Mouse (Mus musculus): ENCODE measurements at regions not wholly inside any gene's neighbourhood (a gene's known extent, or its start where the extent isn't known, plus 50 kb on each side); places are given as distances from the start of the nearest gene placed in this dataset.

DNA sequence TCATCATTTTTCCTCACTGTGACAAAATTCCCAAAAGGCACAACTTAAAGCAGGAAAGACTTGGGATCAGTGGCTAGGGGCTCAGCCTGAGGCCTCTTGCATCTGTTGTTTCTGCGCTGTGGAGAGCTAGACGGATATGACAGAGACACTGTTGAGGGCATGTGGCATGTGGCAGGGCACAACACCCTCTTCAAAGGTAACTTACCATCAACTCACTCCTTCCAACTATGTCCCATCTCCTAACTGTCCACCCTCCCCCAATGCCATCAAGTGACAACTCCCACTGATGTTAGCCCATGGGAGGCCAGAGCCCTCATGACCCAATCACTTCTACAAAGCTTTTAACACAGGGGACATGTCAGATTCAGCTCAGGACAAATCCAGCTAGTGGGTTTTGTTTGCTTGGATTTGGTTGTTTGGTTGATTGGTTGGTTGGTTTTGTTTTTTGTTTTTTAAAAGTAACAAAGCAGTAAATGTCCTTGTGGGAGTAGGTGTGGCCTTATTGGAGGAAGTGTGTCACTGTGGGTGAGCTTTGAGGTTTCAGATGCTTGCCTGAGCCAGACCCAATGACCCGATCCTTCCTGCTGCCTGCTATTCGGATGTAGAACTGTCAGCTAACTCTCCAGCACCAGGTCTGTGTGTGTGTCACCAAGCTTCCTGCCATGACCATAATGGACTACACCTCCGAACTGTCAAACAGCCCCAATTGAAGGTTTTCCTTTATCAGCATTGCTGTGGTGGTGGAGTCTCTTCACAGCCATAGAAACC lies 53.2 kb upstream of the Lef1 start:
- DNase-seq = no peak

GRCm38 (mm10) chr3:131054241-131054972 lies 55.9 kb upstream of the Lef1 start:
- DNase-seq = no peak

GRCm38 (mm10) chr3:131047716-131048115 lies 62.6 kb upstream of the Lef1 start:
- DNase-seq = no peak

GRCm38 (mm10) chr3:131046412-131046811 lies 63.9 kb upstream of the Lef1 start:
- peak; percentile 33 to 48 for DNase-seq

DNA sequence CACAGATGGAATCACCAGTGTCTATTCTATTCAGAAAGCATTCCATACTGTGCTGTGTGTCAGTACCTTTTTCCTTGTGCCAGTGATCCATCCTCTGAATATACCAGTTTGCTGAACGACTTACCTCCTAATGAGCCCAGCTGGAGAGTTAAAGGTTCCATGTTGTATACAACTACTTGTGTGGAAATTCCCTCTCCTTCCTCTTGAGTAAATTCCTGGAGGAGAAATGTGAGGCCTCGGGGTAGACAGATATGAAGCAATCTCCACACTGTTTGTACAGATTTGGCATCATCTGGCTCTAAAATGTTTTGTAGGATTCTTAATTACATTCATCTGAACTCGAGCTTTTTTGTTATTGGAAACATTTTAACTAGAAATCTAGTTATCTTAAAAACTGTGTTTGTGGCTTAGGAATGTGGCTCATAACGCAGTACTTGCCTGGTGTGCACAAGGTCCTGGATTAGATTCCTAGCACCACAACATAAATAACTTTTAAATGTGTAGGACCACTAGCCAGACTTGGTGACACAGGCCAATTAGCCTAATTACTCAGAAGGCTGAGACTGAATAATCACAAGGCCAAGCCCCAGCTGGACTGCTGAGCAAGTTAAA lies 70.0 kb upstream of the Lef1 start:
- DNase-seq = no peak

DNA sequence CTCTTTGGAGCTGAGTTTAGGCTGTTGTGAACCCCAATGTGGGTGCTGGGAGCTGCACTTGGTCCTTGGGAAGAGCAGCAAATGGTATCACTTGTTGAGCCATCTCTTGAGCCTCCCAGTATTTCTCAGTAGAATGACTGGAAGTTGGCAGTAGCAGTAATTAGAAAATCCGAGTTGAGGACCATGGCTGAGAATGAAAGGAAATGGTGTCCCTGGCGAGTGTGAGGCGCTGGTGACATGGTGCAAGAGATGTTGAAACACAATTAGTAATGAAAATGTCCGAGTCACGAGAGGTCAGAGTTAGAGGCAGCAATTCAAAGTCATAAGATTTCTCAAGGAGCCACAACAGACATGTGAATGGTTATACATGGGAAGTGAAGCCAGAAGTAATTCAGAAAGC lies 73.2 kb upstream of the Lef1 start:
- DNase-seq = no peak

GRCm38 (mm10) chr3:131034774-131035173 lies 75.5 kb upstream of the Lef1 start:
- no peak for DNase-seq

DNA sequence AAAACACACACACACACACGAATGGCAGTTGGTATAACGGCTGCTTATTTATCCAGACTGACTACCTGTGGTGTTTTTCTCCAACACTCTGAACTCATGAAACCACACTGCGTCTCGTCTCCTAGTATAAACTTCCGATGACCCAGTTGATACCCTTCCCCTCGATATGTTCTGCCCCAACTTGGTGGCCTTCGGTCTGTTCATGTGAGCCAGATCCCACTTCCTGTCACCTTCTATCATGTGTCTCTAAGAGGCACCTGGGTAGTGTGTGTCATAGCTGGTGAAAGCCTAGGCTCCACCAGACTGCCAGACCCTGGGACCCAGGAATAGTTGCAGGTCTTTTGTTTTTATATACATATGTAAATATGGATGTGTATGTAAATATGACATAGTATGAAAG lies 83.9 kb upstream of the Lef1 start:
- DNase-seq = no peak

GRCm38 (mm10) chr3:131019163-131019956 lies 90.9 kb upstream of the Lef1 start:
- DNase-seq = peak; percentile 70 to 81

DNA sequence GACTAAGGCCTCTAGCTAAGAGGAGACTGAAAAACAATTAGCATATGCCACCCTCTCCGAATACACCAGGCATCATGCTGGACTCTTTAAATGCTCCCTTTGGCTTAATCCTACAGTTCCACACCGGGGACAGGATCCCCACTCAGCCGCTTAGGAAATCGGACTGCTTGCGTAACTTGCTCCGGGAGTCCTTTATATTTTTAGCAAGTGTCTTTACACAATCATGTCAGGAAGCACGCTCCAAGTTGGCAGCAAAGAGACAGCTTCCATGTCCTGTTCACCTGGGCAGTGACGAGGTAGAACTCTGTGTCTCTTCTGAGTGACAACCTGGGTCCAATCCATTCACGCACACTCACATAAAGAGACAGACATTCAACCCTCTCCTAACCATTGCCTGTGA lies 92.4 kb upstream of the Lef1 start:
- DNase-seq = no peak

DNA sequence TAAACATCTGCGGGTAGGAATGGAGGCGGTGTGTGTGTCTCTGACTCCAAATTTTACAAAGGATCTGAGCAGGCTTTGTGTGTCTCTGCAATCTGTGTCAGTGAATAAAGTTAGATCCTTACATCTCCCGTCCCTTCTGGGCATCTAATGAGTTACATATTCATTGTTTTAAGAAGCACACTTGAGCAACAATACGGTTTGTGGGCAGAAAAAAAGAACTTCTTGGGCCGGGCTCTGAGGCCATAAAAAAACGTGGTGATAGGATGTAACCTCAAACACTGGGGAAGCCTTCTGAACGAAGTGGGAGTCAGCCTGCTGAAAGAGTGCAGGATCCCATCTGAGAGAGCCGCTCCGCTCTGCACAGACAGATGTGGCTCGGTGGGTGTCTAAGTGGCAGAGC lies 94.2 kb upstream of the Lef1 start:
- DNase-seq = no peak

- DNase-seq = no peak
These were observed 96.1 kb upstream of the Lef1 start for GRCm38 (mm10) chr3:131014092-131014716.

GRCm38 (mm10) chr3:131000701-131001100 lies 109.6 kb upstream of the Lef1 start:
- DNase-seq = no peak

GRCm38 (mm10) chr3:131000252-131000651 lies 110.0 kb upstream of the Lef1 start:
- DNase-seq = no peak

DNA sequence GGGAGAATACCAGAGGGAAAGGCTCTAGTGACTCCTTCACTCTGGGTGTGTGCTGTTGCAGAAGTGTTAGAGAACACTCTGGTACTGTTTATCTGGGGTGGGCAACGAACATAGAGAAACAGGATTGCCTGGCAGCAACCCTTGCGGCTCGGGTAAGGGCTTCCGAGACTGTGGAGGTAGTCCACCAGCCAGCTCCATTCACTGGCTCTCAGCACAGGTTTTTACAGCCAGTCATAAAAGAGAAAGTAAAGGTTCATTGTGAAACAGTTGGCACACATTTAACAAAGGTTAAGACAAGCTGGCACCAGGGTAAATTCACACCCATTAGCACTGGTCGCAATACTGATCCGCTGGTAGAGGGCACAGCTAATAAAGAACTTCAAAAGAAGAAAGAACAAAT lies 110.5 kb upstream of the Lef1 start:
- no peak for DNase-seq

- no peak for DNase-seq
These were observed 111.8 kb upstream of the Lef1 start for GRCm38 (mm10) chr3:130998433-130998832.

- DNase-seq = no peak
These were observed 113.5 kb upstream of the Lef1 start for GRCm38 (mm10) chr3:130996786-130997185.

- no peak for DNase-seq
These were observed 118.3 kb upstream of the Lef1 start for GRCm38 (mm10) chr3:130991971-130992370.

DNA sequence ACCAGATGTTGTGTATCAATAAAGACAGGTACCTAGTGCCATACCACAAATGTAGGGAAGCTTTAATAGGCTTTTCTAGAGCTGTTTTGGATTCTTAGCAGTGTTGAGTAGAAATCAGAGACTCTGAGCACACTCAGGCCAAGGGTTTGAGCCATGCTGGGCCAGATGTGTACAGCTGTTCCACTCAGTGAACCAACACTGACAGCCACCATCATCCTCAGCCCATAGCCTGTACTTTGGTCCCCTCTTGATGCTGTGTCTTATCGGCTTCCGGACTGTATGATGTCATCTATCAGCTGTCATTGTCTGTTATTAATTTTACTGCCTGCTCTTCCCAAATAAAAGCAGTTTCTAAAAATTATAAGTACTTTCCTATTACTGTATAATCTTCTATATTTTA lies 123.6 kb upstream of the Lef1 start:
- no peak for DNase-seq

- no peak for DNase-seq
These were observed 124.2 kb upstream of the Lef1 start for GRCm38 (mm10) chr3:130986101-130986500.

- DNase-seq = no peak
These were observed 128.7 kb upstream of the Lef1 start for GRCm38 (mm10) chr3:130981566-130981965.

DNA sequence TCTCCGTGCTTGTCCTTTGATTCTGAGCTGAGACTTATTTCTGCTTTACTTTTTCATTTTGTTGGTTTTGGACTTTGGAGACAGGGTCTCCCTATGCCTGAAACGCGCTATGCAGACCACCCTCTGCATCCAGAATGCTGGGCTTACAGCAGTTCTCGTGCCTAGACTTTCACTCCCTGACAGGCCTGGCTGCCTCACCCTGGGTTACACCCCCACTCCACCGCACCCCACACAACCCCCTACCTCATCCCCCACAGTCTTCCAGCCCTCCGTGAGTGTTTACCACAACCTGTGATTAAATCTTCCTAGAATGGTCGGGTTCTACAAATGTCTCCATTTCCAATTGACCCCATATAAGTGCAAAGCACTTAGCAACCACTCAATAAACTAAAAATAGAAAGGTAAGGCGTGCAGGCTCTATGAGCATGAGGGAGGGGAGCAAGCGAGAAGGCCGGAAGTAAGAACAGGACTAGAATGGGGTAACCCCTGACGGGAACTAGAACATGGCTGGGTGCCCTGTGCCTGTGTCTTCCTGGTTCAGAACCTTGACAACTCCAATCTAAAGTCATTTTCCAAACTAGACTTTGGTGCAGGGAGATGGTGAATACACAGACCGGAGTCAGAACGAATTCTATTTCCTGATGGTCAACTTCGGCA lies 131.2 kb upstream of the Lef1 start:
- no peak for DNase-seq
